Mouse (Mus musculus) cerebellum, postnatal 4 days (tissue): ENCODE measurements at regions not wholly inside any gene's neighbourhood (a gene's known extent, or its start where the extent isn't known, plus 50 kb on each side); places are given as distances from the start of the nearest gene placed in this dataset.

ENCODE experiments used
- DNase-seq, 2 experiments: peaks; one replicate each; pipeline ENCODE4 v3.0.0; 2022; ENCODE audit warnings: low spot score in 2 of 2, mixed read lengths in 1 of 2

DNA sequence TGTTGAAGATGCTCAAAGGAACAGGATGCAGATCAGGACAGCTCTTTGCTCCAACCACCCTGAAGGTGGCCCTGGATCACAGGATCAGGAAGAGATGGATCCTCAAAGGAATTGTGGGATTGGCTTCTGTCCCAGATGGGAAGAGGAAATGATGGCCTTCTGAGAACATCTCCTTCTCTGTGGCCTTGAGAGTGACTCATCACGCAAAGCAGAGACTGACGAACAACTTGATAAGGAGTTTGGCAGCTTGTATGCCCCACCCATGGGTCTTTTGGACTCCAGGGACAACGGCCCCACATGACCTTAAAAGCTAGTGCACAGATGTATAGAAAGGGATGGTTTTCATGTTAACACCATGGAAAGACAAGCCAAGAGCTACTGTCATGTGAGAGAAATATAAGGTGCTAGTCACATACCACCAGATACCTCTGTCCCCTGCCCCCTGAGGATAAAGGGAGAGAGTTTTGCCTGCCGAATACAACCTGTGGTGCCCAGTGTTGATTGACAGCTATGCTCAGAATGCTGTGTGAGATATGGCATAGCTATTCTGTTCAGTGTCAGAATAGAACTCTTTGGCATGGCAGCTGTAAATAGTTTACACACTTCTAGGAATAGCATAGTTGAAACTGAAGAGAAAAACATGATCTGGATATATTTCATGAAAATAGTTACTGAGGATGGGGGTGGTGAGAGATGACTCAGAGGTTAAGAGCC lies 109.2 kb upstream of the S1pr3 start:
- DNase-seq: no peak

- no peak for DNase-seq
These were observed 107.0 kb upstream of the S1pr3 start for GRCm38 (mm10) chr13:51301476-51301875.

- no peak for DNase-seq
These were observed 105.3 kb upstream of the S1pr3 start for GRCm38 (mm10) chr13:51303112-51303511.

DNA sequence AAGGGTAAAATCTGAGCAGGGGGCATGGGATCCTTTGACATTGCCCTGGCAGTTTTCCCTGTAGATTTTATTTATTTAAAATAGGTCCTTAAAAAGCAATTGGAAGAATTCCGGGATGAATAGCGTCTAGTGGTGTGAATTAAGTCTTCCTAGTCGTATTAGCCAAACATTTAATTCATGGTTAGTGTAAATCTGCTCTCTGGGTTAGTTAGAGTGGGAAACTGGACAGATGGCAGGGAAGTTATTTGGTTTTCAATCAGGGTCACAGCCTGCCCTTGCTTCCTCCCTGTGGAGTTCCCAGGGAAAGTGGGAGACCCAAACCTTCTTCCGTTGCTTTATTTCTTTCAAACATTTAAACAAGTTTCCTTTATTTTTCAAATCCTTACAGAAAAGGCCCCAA lies 103.8 kb upstream of the S1pr3 start:
- DNase-seq: no peak

GRCm38 (mm10) chr13:51309446-51309845 lies 99.0 kb upstream of the S1pr3 start:
- no peak for DNase-seq

DNA sequence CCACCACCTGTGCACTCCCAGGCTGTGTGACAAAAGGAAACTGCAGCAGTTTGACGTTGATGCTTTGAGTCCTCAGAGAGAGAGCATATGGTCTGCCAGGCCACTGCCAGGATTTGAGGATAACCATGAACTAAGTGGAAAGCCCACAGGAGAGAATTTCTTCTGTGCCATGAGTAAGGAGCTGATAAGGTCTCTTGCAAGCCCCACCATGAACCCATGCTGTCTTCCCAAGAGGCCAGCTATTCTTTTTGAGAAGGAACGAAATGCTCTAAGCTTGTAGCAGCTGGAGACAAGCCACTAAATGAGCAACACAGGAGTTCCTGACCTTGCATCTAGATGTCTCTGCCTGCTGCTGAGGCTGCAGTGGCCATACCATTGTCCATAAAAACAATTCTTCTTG lies 98.4 kb upstream of the S1pr3 start:
- DNase-seq: no peak

GRCm38 (mm10) chr13:51311679-51312255 lies 96.7 kb upstream of the S1pr3 start:
- no peak for DNase-seq

DNA sequence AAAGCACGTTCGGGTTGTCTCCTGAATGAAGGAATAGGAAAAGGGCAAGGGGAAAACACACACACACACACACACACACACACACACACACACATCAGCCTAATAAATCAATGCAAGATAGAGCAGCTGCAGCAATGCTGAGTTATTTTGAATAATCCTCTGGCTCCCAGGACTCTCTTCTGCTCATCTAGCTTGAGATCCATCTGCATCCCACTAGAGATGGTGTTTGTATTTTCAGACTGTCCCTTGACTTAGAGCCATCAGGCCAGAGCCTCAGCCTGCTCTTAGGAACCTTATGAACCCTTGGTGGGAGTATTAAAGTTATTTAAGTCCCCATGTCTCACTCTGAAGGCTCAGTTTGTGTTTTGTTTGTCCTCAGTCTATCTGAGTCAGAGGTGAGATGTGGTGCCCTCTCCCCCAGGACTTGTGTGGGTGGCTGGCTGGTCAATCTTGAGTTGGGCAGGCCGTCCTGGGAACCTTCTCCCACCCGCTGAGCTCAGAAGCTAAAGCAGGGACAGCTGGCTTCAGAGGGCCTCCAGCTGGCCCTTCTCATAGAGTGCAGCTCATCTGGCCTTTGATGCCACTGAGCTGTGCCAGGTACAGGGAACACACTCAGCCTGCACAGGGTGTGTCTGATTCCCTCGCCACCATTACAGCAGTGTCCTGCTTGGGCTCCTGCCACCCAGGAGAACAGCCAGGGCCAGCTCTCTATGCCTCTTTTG lies 95.1 kb upstream of the S1pr3 start:
- no peak for DNase-seq

GRCm38 (mm10) chr13:51314541-51314977 lies 93.9 kb upstream of the S1pr3 start:
- DNase-seq: peak in 1 of 2 experiments; percentile 10

DNA sequence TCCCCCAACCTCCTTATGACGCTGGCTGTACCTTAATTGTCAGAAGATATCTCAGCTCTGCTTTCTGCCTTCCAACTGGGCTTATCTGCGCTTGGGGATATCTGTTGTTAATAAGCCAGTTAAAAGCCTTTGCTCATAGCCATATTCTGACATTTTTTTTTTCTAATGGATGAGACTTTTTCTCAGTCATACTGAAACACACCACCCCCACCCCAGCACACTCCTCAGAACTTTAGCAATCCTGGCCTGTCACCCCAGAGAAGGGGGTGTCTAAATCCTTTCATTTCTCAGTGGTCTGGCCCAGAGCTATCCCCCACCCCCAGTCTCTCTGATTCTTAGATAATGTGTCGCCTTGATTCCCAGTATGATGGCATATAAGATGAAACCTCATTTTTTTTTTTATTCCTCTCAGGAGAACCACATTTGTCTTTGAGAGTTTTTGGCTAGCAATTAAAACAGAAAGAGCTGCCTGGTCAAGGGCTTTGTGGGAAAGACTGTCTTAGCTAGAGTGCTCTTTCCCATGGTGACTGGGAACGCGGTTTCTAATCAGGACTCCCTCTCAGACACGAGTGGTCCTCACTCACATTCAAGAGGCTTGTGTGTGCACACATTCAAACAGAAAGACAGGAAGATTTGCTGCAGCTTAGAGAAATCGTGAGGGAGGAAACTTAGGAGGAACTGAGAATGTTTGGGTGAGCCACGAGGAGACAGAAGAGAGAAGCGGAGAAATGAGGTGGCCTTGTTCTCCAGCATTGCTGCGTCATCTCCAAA lies 93.2 kb upstream of the S1pr3 start:
- DNase-seq: no peak

DNA sequence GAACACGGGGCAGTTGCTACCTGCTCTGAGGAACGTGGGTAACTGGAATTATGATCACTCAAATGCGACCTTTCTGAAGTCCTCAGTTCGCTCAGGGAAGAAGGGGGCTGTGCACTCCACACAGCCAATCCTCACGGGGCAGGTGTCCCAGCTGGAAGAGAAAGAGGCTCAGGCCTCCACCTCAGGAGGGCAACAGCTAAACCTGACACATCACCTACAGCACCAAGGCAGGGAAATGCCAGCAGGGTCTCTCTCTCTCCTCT lies 92.7 kb upstream of the S1pr3 start:
- no peak for DNase-seq

DNA sequence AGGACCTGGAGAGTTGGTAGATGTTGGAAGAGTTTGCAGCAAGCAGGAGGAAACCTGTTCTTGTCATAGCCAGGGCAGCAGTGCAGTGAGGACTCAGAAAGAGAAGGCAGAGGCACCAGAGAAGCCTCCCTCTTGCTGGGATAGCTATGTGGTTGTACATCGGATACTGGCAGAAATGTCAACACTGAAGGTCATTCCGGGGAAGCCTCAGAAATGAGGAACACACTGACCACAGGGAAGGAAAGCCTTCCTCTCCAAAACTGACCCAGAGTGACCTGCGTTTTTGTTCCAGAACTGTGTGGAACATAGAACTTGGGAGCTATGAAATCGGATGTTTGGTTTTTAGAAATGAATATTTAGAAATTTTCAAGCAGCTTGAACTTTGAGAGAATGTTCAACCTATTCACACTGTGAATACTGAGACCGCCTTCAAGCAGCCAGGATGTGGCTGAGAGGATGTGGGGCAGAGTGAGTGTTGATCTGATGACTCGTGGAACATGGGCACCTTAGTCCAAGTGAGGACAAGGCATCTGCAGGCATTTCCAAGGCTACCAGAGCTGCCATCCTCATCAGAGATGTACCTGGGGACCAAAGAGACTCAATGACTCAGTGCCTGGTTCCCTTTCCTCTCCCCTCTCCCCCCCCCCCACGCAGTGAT lies 85.3 kb upstream of the S1pr3 start:
- no peak for DNase-seq

- no peak for DNase-seq
These were observed 83.7 kb upstream of the S1pr3 start for GRCm38 (mm10) chr13:51324714-51325113.

- DNase-seq: no peak
These were observed 83.1 kb upstream of the S1pr3 start for GRCm38 (mm10) chr13:51325298-51325697.

DNA sequence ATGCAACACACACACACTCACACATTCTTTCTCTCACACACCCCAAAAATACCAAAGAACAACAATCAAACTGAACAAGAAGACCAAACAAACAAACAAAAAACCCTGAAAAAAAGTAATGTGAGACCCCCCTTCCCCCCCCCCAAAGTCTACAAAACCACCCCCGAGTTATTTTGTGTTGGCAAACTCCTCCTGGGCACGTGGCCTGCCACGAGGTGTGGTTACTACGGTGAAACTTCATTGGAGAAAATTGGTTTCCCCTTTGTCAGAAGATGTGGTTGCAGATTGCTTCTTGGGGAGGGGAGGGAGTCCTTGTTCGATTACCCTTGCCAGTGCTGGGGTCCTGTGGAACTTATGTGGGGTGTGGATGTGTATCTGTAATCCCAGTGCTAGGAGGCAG lies 82.3 kb upstream of the S1pr3 start:
- no peak for DNase-seq

DNA sequence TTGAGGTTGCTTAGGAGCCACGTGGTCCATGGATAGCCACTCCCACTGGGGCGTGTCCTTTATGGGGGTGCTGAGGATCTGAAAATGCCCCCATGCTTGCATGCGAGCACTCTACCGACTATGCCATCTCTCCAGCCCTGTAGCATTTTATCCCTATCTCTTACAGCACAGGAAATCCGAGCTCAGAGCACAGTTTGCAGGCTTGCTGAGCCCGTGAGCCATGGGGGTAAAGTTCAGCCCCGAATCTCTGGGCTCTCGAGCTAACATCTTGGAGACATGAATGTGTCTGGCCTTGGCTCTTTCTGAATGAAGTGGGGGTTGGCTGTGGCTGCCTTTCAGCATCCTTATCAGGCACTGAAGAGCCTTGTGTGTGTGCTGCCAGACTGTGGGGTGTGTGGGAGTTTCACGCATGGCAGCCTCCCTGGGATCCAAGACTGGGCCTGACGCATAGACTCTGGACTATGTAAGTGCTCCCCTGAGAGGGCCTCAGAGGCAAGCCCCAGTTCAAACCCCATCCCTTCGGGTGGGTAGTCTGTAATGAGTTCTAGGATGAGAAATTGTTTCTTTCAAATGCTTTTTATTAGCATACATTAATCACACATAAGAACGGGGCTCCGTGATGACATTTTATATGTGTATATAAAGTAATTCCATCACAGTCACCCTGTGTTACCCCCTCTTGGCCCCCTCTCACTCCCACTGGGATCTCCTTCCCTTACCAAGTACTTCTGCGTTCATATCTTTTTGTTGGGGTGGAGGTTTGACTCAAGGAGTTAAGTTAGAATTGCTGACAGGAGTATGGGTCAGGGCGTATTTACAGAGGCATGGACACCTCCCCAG lies 80.1 kb upstream of the S1pr3 start:
- no peak for DNase-seq

GRCm38 (mm10) chr13:51328971-51329346 lies 79.5 kb upstream of the S1pr3 start:
- no peak for DNase-seq

GRCm38 (mm10) chr13:51329717-51330116 lies 78.7 kb upstream of the S1pr3 start:
- no peak for DNase-seq

- no peak for DNase-seq
These were observed 76.2 kb upstream of the S1pr3 start for GRCm38 (mm10) chr13:51332271-51332670.

GRCm38 (mm10) chr13:51333481-51333880 lies 75.0 kb upstream of the S1pr3 start:
- DNase-seq: no peak

GRCm38 (mm10) chr13:51336726-51337125 lies 71.7 kb upstream of the S1pr3 start:
- no peak for DNase-seq
